Mouse (Mus musculus): ENCODE results near the gene Fam234a. TPM values are rescaled to one million over a fixed set of nuclear protein-coding genes. Genes with fewer than 3 reads are reported as not detected.
A peak's percentile ranks its signal among the peaks of the same experiment; 100 is the strongest.

The Fam234a gene
- polyA plus RNA-seq, 1 experiment = 24.3 TPM

DNA sequence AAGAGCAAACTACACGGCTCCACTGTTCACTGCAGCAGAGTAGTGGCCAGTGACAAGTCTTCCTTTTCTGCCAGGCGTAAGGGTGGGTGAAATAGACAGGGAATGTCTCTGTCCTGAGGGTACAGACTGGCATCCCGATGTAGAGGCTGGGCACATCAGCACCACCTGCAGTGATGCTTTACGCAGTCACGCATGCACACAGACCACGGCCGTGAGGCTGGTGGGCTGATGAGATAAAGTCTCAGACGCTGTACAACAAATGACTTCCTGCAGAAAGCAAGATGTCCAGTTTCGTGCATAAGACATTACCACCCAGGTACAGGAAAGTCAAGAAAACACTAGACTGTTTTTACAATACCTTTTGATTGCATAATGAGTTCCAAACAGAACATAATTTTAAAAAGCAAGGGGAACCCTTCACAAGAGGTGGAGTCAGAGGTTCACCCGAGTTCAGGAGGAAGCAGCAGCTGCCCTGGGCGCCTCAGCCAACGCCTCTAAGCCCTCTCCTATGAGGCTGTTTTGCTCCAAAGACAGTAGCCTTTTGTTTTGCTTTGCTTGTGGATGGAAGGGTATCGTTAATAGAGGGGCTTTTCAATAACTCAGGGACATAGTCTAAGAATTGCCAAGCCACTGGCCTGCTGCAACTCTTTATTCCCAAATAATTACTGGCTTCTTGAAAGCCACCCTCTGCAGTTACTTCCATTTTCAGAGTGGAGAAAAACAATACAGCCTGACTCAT, 8.8 kb downstream of the Fam234a start:
- Histone ChIP-seq H3K27me3 (ENCODE audit: control insufficient read depth, insufficient read depth, low read length) (no peaks in the 10 kb centered on the region), H3K4me3 (ENCODE audit: control insufficient read depth, insufficient read depth, low read length) (no peak overlapping the region), H3K36me3 (ENCODE audit: control insufficient read depth, insufficient read depth, low read length) (no peaks in the 10 kb centered on the region), H3K4me1 (replicated peaks; ENCODE audit: control insufficient read depth, insufficient read depth, low read length) (no peaks in the 10 kb centered on the region), H3K27ac (ENCODE audit: control insufficient read depth, insufficient read depth, low read length) (no peak overlapping the region)
- 28% methylated on average over 13 of the region's 13 CpGs for WGBS
- DNase-seq = no peak
- TF ChIP-seq POLR2A (IDR thresholded peaks at IDR 0.05; ENCODE audit: control insufficient read depth, extremely low read depth, insufficient read depth, low read length, poor library complexity) (no peak), CTCF (IDR thresholded peaks at IDR 0.05; ENCODE audit: borderline replicate concordance, control insufficient read depth, extremely low read depth, insufficient read depth, low read length, poor library complexity) (no peak)

- Histone ChIP-seq H3K27me3 (ENCODE audit: control insufficient read depth, insufficient read depth, low read length) (no peaks in the 10 kb centered on the region), H3K4me3 (ENCODE audit: control insufficient read depth, insufficient read depth, low read length) (no peak overlapping the region), H3K4me1 (replicated peaks; ENCODE audit: control insufficient read depth, insufficient read depth, low read length) (no peaks in the 10 kb centered on the region), H3K36me3 (ENCODE audit: control insufficient read depth, insufficient read depth, low read length) (no peaks in the 10 kb centered on the region), H3K27ac (ENCODE audit: control insufficient read depth, insufficient read depth, low read length) (no peak overlapping the region)
- DNase-seq = no peak
- no peak for TF ChIP-seq POLR2A (IDR thresholded peaks at IDR 0.05; ENCODE audit: control insufficient read depth, extremely low read depth, insufficient read depth, low read length, poor library complexity)
- TF ChIP-seq CTCF (IDR thresholded peaks at IDR 0.05; ENCODE audit: borderline replicate concordance, control insufficient read depth, extremely low read depth, insufficient read depth, low read length, poor library complexity) = no peak
- 70% methylated on average over 8 of the region's 8 CpGs for WGBS
These were observed 9.7 kb downstream of the Fam234a start for GRCm38 (mm10) chr17:26234386-26234785.

DNA sequence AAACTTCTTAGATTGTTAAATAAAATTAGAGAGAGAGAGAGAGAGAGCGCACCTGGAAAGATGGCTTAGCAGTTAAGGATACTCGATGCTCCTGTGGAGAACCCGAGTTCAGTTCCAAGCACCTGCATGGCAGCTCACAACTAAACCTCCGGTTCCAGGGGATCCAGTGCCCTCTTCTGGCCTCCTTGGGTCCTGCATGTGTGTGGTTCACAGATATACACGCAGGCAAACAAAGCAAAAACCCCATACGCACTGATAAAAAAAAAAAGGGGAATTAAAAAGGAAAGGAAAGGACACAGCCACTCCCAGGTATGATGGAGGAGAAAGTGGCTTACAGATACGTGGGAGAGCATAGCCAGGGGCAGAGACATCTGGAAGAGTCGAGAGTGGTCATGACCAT, 11.2 kb downstream of the Fam234a start:
- Histone ChIP-seq H3K4me1 (replicated peaks; ENCODE audit: control insufficient read depth, insufficient read depth, low read length) (peaks cover 3% of the 10 kb centered on the region), H3K4me3 (ENCODE audit: control insufficient read depth, insufficient read depth, low read length) (no peak overlapping the region), H3K36me3 (ENCODE audit: control insufficient read depth, insufficient read depth, low read length) (no peaks in the 10 kb centered on the region), H3K27me3 (ENCODE audit: control insufficient read depth, insufficient read depth, low read length) (no peaks in the 10 kb centered on the region), H3K27ac (ENCODE audit: control insufficient read depth, insufficient read depth, low read length) (no peak overlapping the region)
- WGBS = 93% methylated on average over 8 of the region's 8 CpGs
- peak; percentile 38 for DNase-seq
- TF ChIP-seq CTCF (IDR thresholded peaks at IDR 0.05; ENCODE audit: borderline replicate concordance, control insufficient read depth, extremely low read depth, insufficient read depth, low read length, poor library complexity) (no peak), POLR2A (IDR thresholded peaks at IDR 0.05; ENCODE audit: control insufficient read depth, extremely low read depth, insufficient read depth, low read length, poor library complexity) (no peak)

- Histone ChIP-seq H3K27me3 (ENCODE audit: control insufficient read depth, insufficient read depth, low read length) (no peaks in the 10 kb centered on the region), H3K4me1 (replicated peaks; ENCODE audit: control insufficient read depth, insufficient read depth, low read length) (peaks cover 6% of the 10 kb centered on the region), H3K36me3 (ENCODE audit: control insufficient read depth, insufficient read depth, low read length) (no peaks in the 10 kb centered on the region), H3K27ac (ENCODE audit: control insufficient read depth, insufficient read depth, low read length) (no peak overlapping the region), H3K4me3 (ENCODE audit: control insufficient read depth, insufficient read depth, low read length) (no peak overlapping the region)
- 80% methylated on average over 5 of the region's 5 CpGs for WGBS
- DNase-seq = no peak
- TF ChIP-seq CTCF (IDR thresholded peaks at IDR 0.05; ENCODE audit: borderline replicate concordance, control insufficient read depth, extremely low read depth, insufficient read depth, low read length, poor library complexity) (no peak), POLR2A (IDR thresholded peaks at IDR 0.05; ENCODE audit: control insufficient read depth, extremely low read depth, insufficient read depth, low read length, poor library complexity) (no peak)
These were observed 12.9 kb downstream of the Fam234a start for GRCm38 (mm10) chr17:26231156-26231555.

- H3K4me3 ChIP-seq (ENCODE audit: control insufficient read depth, insufficient read depth, low read length) = no peak overlapping the region
- WGBS = 73% methylated on average over 5 of the region's 5 CpGs
These were observed 14.3 kb downstream of the Fam234a start for GRCm38 (mm10) chr17:26229776-26230175.

GRCm38 (mm10) chr17:26225150-26225549, 18.9 kb downstream of the Fam234a start:
- Histone ChIP-seq H3K27me3 (ENCODE audit: control insufficient read depth, insufficient read depth, low read length) (no peaks in the 10 kb centered on the region), H3K27ac (ENCODE audit: control insufficient read depth, insufficient read depth, low read length) (no peak overlapping the region), H3K4me1 (replicated peaks; ENCODE audit: control insufficient read depth, insufficient read depth, low read length) (peaks cover 6% of the 10 kb centered on the region), H3K4me3 (ENCODE audit: control insufficient read depth, insufficient read depth, low read length) (no peak overlapping the region), H3K36me3 (ENCODE audit: control insufficient read depth, insufficient read depth, low read length) (no peaks in the 10 kb centered on the region)
- no peak for DNase-seq
- TF ChIP-seq POLR2A (IDR thresholded peaks at IDR 0.05; ENCODE audit: control insufficient read depth, extremely low read depth, insufficient read depth, low read length, poor library complexity) (no peak), CTCF (IDR thresholded peaks at IDR 0.05; ENCODE audit: borderline replicate concordance, control insufficient read depth, extremely low read depth, insufficient read depth, low read length, poor library complexity) (no peak)
- 95% methylated on average over 12 of the region's 12 CpGs for WGBS

More at GRCm38 (mm10) chr17:26229776-26230175, 14.3 kb downstream of the Fam234a start:
- Histone ChIP-seq H3K27me3 (ENCODE audit: control insufficient read depth, insufficient read depth, low read length) (no peaks in the 10 kb centered on the region), H3K36me3 (ENCODE audit: control insufficient read depth, insufficient read depth, low read length) (no peaks in the 10 kb centered on the region), H3K4me1 (replicated peaks; ENCODE audit: control insufficient read depth, insufficient read depth, low read length) (peaks cover 6% of the 10 kb centered on the region), H3K27ac (ENCODE audit: control insufficient read depth, insufficient read depth, low read length) (no peak overlapping the region)
- DNase-seq = no peak
- TF ChIP-seq CTCF (IDR thresholded peaks at IDR 0.05; ENCODE audit: borderline replicate concordance, control insufficient read depth, extremely low read depth, insufficient read depth, low read length, poor library complexity) (no peak), POLR2A (IDR thresholded peaks at IDR 0.05; ENCODE audit: control insufficient read depth, extremely low read depth, insufficient read depth, low read length, poor library complexity) (no peak)
